Mouse (Mus musculus): ENCODE measurements around the gene Arih1. TPM values are rescaled to one million over a fixed set of nuclear protein-coding genes. Genes with fewer than 3 reads are reported as not detected.

Arih1 gene
- polyA plus RNA-seq (2016; fragmentation: Nextera tagmentation; extraction: Ambion mirVana) = 17.3 and 17.8 TPM in 2 replicates

GRCm38 (mm10) chr9:59486549-59487065 is at the start of gene Arih1:
Arih1 (minus strand) TSS chr9:59486618.
- H3K36me3 ChIP-seq (replicated peaks) = peaks cover 12% of the 10 kb centered on the region
- peak within 1 kb of the TSS; percentile 100 for H3K4me3 ChIP-seq
- H3K27ac ChIP-seq = peak within 1 kb of the TSS; percentile 94
- peaks cover 33% of the 10 kb centered on the region for H3K4me1 ChIP-seq
- no peaks in the 10 kb centered on the region; the same call in 1 of the 2 replicates for H3K27me3 ChIP-seq (ENCODE audit: poor library complexity, severe bottlenecking)
- WGBS = 0% methylated on average over 56 of the region's 56 CpGs
- peak; percentile 98 for DNase-seq (ENCODE audit: extremely low spot score, low spot score)
- H3K9me3 ChIP-seq = no peaks in the 10 kb centered on the region

- no peaks in the 10 kb centered on the region for H3K36me3 ChIP-seq (replicated peaks)
- WGBS = 72% methylated on average over 4 of the region's 4 CpGs
These were observed 47.5 kb upstream of the Arih1 start for GRCm38 (mm10) chr9:59533889-59534288.

GRCm38 (mm10) chr9:59533422-59533821 is 47.0 kb upstream of the Arih1 start:
- no peak for DNase-seq (ENCODE audit: extremely low spot score, low spot score)
- Histone ChIP-seq H3K36me3 (replicated peaks) (no peaks in the 10 kb centered on the region), H3K9me3 (no peaks in the 10 kb centered on the region), H3K4me1 (peaks cover 21% of the 10 kb centered on the region), H3K27me3 (ENCODE audit: poor library complexity, severe bottlenecking) (peaks cover 8% of the 10 kb centered on the region), H3K4me3 (no peak overlapping the region), H3K27ac (no peak overlapping the region)
- WGBS = 86% methylated on average over 2 of the region's 2 CpGs

More at GRCm38 (mm10) chr9:59533889-59534288, 47.5 kb upstream of the Arih1 start:
- Histone ChIP-seq H3K9me3 (no peaks in the 10 kb centered on the region), H3K27me3 (ENCODE audit: poor library complexity, severe bottlenecking) (peaks cover 8% of the 10 kb centered on the region), H3K4me3 (no peak overlapping the region), H3K4me1 (peaks cover 21% of the 10 kb centered on the region), H3K27ac (no peak overlapping the region)
- no peak for DNase-seq (ENCODE audit: extremely low spot score, low spot score)

- Histone ChIP-seq H3K4me3 (no peak overlapping the region), H3K27ac (peak overlapping the region; percentile 48), H3K36me3 (replicated peaks) (no peaks in the 10 kb centered on the region), H3K27me3 (ENCODE audit: poor library complexity, severe bottlenecking) (no peaks in the 10 kb centered on the region), H3K4me1 (peaks cover 21% of the 10 kb centered on the region), H3K9me3 (no peaks in the 10 kb centered on the region)
- DNase-seq (ENCODE audit: extremely low spot score, low spot score) = no peak
- 25% methylated on average over 5 of the region's 5 CpGs for WGBS
These were observed 45.2 kb upstream of the Arih1 start for GRCm38 (mm10) chr9:59531645-59532044.

- 93% methylated on average over 2 of the region's 2 CpGs for WGBS
- peaks cover 16% of the 10 kb centered on the region for H3K4me1 ChIP-seq
- DNase-seq (ENCODE audit: extremely low spot score, low spot score) = no peak
- no peaks in the 10 kb centered on the region for H3K36me3 ChIP-seq (replicated peaks)
- no peak overlapping the region for H3K27ac ChIP-seq
- H3K4me3 ChIP-seq = no peak overlapping the region
- H3K27me3 ChIP-seq (ENCODE audit: poor library complexity, severe bottlenecking) = no peaks in the 10 kb centered on the region
- H3K9me3 ChIP-seq = no peaks in the 10 kb centered on the region
These were observed 41.9 kb upstream of the Arih1 start for GRCm38 (mm10) chr9:59528274-59528673.

GRCm38 (mm10) chr9:59527580-59527979 is 41.2 kb upstream of the Arih1 start:
- Histone ChIP-seq H3K27ac (no peak overlapping the region), H3K27me3 (ENCODE audit: poor library complexity, severe bottlenecking) (no peaks in the 10 kb centered on the region), H3K4me3 (no peak overlapping the region), H3K9me3 (no peaks in the 10 kb centered on the region), H3K36me3 (replicated peaks) (no peaks in the 10 kb centered on the region), H3K4me1 (peaks cover 13% of the 10 kb centered on the region)
- 80% methylated on average over 3 of the region's 3 CpGs for WGBS
- DNase-seq (ENCODE audit: extremely low spot score, low spot score) = no peak

GRCm38 (mm10) chr9:59526727-59527126 is 40.3 kb upstream of the Arih1 start:
- H3K36me3 ChIP-seq (replicated peaks) = no peaks in the 10 kb centered on the region
- 84% methylated on average over 6 of the region's 6 CpGs for WGBS
- no peaks in the 10 kb centered on the region for H3K27me3 ChIP-seq (ENCODE audit: poor library complexity, severe bottlenecking)
- H3K9me3 ChIP-seq = no peaks in the 10 kb centered on the region
- DNase-seq (ENCODE audit: extremely low spot score, low spot score) = no peak
- H3K27ac ChIP-seq = no peak overlapping the region
- no peak overlapping the region for H3K4me3 ChIP-seq
- H3K4me1 ChIP-seq = peaks cover 5% of the 10 kb centered on the region

- no peak for DNase-seq (ENCODE audit: extremely low spot score, low spot score)
- Histone ChIP-seq H3K9me3 (no peaks in the 10 kb centered on the region), H3K36me3 (replicated peaks) (no peaks in the 10 kb centered on the region), H3K27ac (no peak overlapping the region), H3K27me3 (ENCODE audit: poor library complexity, severe bottlenecking) (no peaks in the 10 kb centered on the region), H3K4me1 (no peaks in the 10 kb centered on the region), H3K4me3 (no peak overlapping the region)
- 76% methylated on average over 4 of the region's 4 CpGs for WGBS
These were observed 36.5 kb upstream of the Arih1 start for GRCm38 (mm10) chr9:59522906-59523305.

- H3K4me1 ChIP-seq = peaks cover 6% of the 10 kb centered on the region
- no peak for DNase-seq (ENCODE audit: extremely low spot score, low spot score)
- H3K27ac ChIP-seq = no peak overlapping the region
- WGBS = 84% methylated on average over 2 of the region's 2 CpGs
- no peaks in the 10 kb centered on the region for H3K9me3 ChIP-seq
- H3K27me3 ChIP-seq (ENCODE audit: poor library complexity, severe bottlenecking) = no peaks in the 10 kb centered on the region
- H3K36me3 ChIP-seq (replicated peaks) = no peaks in the 10 kb centered on the region
- no peak overlapping the region for H3K4me3 ChIP-seq
These were observed 33.0 kb upstream of the Arih1 start for GRCm38 (mm10) chr9:59519396-59519795.

GRCm38 (mm10) chr9:59518976-59519375 is 32.6 kb upstream of the Arih1 start:
- 91% methylated on average over 5 of the region's 5 CpGs for WGBS
- no peak for DNase-seq (ENCODE audit: extremely low spot score, low spot score)
- no peaks in the 10 kb centered on the region for H3K36me3 ChIP-seq (replicated peaks)
- H3K4me3 ChIP-seq = no peak overlapping the region
- H3K27ac ChIP-seq = no peak overlapping the region
- H3K27me3 ChIP-seq (ENCODE audit: poor library complexity, severe bottlenecking) = no peaks in the 10 kb centered on the region
- peaks cover 6% of the 10 kb centered on the region for H3K4me1 ChIP-seq
- no peaks in the 10 kb centered on the region for H3K9me3 ChIP-seq

- Histone ChIP-seq H3K4me1 (peaks cover 9% of the 10 kb centered on the region), H3K27me3 (ENCODE audit: poor library complexity, severe bottlenecking) (no peaks in the 10 kb centered on the region), H3K9me3 (no peaks in the 10 kb centered on the region), H3K27ac (no peak overlapping the region), H3K4me3 (no peak overlapping the region), H3K36me3 (replicated peaks) (no peaks in the 10 kb centered on the region)
- WGBS = 60% methylated on average over 7 of the region's 7 CpGs
- no peak for DNase-seq (ENCODE audit: extremely low spot score, low spot score)
These were observed 30.7 kb upstream of the Arih1 start for GRCm38 (mm10) chr9:59517127-59517526.

GRCm38 (mm10) chr9:59515069-59515468 is 28.7 kb upstream of the Arih1 start:
- no peak overlapping the region for H3K4me3 ChIP-seq
- peaks cover 9% of the 10 kb centered on the region for H3K4me1 ChIP-seq
- H3K27me3 ChIP-seq (ENCODE audit: poor library complexity, severe bottlenecking) = no peaks in the 10 kb centered on the region
- H3K36me3 ChIP-seq (replicated peaks) = no peaks in the 10 kb centered on the region
- H3K9me3 ChIP-seq = no peaks in the 10 kb centered on the region
- WGBS = 77% methylated on average over 3 of the region's 3 CpGs
- DNase-seq (ENCODE audit: extremely low spot score, low spot score) = no peak
- no peak overlapping the region for H3K27ac ChIP-seq

- no peak for DNase-seq (ENCODE audit: extremely low spot score, low spot score)
- 53% methylated on average over 4 of the region's 4 CpGs for WGBS
These were observed 26.0 kb upstream of the Arih1 start for GRCm38 (mm10) chr9:59512381-59512780.

GRCm38 (mm10) chr9:59508146-59508545 is 21.7 kb upstream of the Arih1 start:
- WGBS = 74% methylated on average over 1 of the region's 1 CpGs
- H3K4me3 ChIP-seq = no peak overlapping the region
- no peak for DNase-seq (ENCODE audit: extremely low spot score, low spot score)
- no peak overlapping the region for H3K27ac ChIP-seq
- H3K4me1 ChIP-seq = peaks cover 6% of the 10 kb centered on the region; the same call in 1 of the 2 replicates
- no peaks in the 10 kb centered on the region for H3K27me3 ChIP-seq (ENCODE audit: poor library complexity, severe bottlenecking)
- H3K36me3 ChIP-seq (replicated peaks) = no peaks in the 10 kb centered on the region
- H3K9me3 ChIP-seq = no peaks in the 10 kb centered on the region

More at GRCm38 (mm10) chr9:59512381-59512780, 26.0 kb upstream of the Arih1 start:
- Histone ChIP-seq H3K9me3 (no peaks in the 10 kb centered on the region), H3K27me3 (ENCODE audit: poor library complexity, severe bottlenecking) (no peaks in the 10 kb centered on the region), H3K4me3 (no peak overlapping the region), H3K27ac (no peak overlapping the region), H3K4me1 (peaks cover 9% of the 10 kb centered on the region), H3K36me3 (replicated peaks) (no peaks in the 10 kb centered on the region)

Measured in forebrain, embryonic 10.5 days (tissue).